Mouse (Mus musculus) kidney, embryonic 14.5 days (tissue): Measurements from ENCODE around the gene 1700123O20Rik. TPM values are rescaled to one million over a fixed set of nuclear protein-coding genes. Genes with fewer than 3 reads are reported as not detected.

Source experiments
- ATAC-seq: fragments of 200-750 bp; cut with Nextera tagmentation; 2 replicates; pipeline ENCODE4 v1.8.0; 2017; ENCODE audit warnings: moderate number of reproducible peaks, mild to moderate bottlenecking, moderate TSS enrichment, moderate library complexity; ENCODE audit not compliant: low FRiP score, low TSS enrichment
- H3K27ac ChIP-seq: fragments of 300-500 bp; sonication (generic); 2 replicates; pipeline ENCODE4 v1.5.1; 2014; ENCODE audit warnings: low read depth, mild to moderate bottlenecking, low read length, moderate library complexity, mixed read lengths
- H3K27me3 ChIP-seq: fragments of 300-500 bp; sonication (generic); 2 replicates; pipeline ENCODE4 v1.6.1; 2014; ENCODE audit warnings: mild to moderate bottlenecking, low read length; ENCODE audit not compliant: control insufficient read depth, insufficient read depth
- H3K36me3 ChIP-seq: fragments of 300-500 bp; sonication (generic); 2 replicates; pipeline ENCODE4 v1.6.1; 2014; ENCODE audit warnings: low read length, mixed read lengths; ENCODE audit not compliant: control insufficient read depth, insufficient read depth
- H3K4me1 ChIP-seq: fragments of 300-500 bp; sonication (generic); 2 replicates; pipeline ENCODE4 v1.6.1; 2014; ENCODE audit warnings: low read length, mixed read lengths; ENCODE audit not compliant: control insufficient read depth, insufficient read depth
- H3K4me2 ChIP-seq: fragments of 300-500 bp; sonication (generic); replicated peaks from 2 replicates; pipeline ENCODE4 v1.6.1; 2014; ENCODE audit warnings: low read depth, mild to moderate bottlenecking, low read length
- H3K4me3 ChIP-seq: fragments of 300-500 bp; sonication (generic); 2 replicates; pipeline ENCODE4 v1.5.1; 2014; ENCODE audit warnings: mild to moderate bottlenecking, low read length
- H3K9ac ChIP-seq: fragments of 300-500 bp; sonication (generic); 2 replicates; pipeline ENCODE4 v1.6.1; 2014; ENCODE audit warnings: low read depth, mild to moderate bottlenecking, low read length, moderate library complexity
- H3K9me3 ChIP-seq: fragments of 300-500 bp; sonication (generic); 2 replicates; pipeline ENCODE4 v1.6.1; 2016; ENCODE audit warnings: low read length; ENCODE audit not compliant: control insufficient read depth
- WGBS: fragments of 180-500 bp; shearing (Covaris S2); extraction: QIAGEN DNeasy Blood & Tissue Kit; methylation state at CpG from one replicate; pipeline ENCODE4 v1.1.7; 2014; 5-methylcytosine and 5-hydroxymethylcytosine counted together
- polyA plus RNA-seq: library from polyadenylated mRNA; unstranded; fragments of >200 nt; fragmentation: Nextera tagmentation; extraction: Ambion mirVana; gene quantifications from 2 replicates; pipeline ENCODE4 v1.2.1, GENCODE M21; 2014

The 1700123O20Rik gene
- polyA plus RNA-seq, 1 experiment from 2014 or later, result 89.8 TPM

DNA sequence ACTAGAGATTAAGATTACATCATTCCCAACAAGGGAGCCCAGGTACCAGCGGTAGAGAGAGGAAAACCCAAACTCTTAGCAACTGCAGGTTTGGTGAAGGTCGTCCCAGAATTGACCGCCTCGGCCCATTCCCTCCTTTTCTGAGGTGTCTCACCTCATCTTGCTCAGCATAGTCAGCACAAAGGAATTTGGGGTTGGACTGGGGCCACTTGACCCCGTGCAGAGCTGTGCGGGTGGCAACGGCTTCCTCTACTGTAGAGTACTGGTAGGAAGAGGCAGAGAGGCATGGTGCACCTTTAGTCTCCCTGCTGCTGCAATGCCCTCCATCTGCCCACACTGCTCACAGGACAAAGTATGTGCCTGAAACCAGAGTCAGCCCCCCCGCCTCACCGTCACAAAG is 41.7 kb upstream of the 1700123O20Rik start:
- Histone ChIP-seq H3K9me3 (no peaks in the 10 kb centered on the region), H3K4me1 (peaks cover 10% of the 10 kb centered on the region; the same call in 1 of the 2 replicates), H3K27me3 (no peaks in the 10 kb centered on the region), H3K9ac (no peak overlapping the region), H3K27ac (no peak overlapping the region), H3K36me3 (peaks cover 72% of the 10 kb centered on the region), H3K4me2 (no peak overlapping the region), H3K4me3 (no peak overlapping the region)
- no peak for ATAC-seq
- WGBS, result 88% methylated on average over 9 of the region's 9 CpGs

DNA sequence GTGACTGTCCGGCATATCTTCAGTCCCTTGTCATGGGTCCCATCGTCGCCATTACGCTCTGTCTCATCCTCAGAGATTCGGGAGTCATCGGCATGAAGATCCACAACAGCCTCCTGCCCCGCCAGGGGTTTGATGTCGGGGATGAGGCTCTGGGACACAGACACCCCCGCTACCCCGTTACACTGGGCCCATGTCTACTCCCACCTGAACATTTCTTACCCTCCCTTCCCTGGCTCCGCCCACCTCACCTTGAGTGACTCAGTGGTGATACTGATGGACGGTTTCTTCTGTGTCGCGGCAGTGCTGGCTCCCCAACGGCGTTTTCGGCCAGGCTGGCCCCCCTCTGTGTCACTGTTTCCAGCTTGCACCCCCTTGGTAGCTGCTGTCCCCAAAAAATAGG is 39.6 kb upstream of the 1700123O20Rik start:
- WGBS, result 92% methylated on average over 17 of the region's 17 CpGs
- Histone ChIP-seq H3K27me3 (no peaks in the 10 kb centered on the region), H3K9ac (no peak overlapping the region), H3K36me3 (peaks cover 92% of the 10 kb centered on the region), H3K27ac (no peak overlapping the region), H3K4me1 (peaks cover 10% of the 10 kb centered on the region; the same call in 1 of the 2 replicates), H3K4me3 (no peak overlapping the region), H3K9me3 (no peaks in the 10 kb centered on the region), H3K4me2 (no peak overlapping the region)
- no peak for ATAC-seq

DNA sequence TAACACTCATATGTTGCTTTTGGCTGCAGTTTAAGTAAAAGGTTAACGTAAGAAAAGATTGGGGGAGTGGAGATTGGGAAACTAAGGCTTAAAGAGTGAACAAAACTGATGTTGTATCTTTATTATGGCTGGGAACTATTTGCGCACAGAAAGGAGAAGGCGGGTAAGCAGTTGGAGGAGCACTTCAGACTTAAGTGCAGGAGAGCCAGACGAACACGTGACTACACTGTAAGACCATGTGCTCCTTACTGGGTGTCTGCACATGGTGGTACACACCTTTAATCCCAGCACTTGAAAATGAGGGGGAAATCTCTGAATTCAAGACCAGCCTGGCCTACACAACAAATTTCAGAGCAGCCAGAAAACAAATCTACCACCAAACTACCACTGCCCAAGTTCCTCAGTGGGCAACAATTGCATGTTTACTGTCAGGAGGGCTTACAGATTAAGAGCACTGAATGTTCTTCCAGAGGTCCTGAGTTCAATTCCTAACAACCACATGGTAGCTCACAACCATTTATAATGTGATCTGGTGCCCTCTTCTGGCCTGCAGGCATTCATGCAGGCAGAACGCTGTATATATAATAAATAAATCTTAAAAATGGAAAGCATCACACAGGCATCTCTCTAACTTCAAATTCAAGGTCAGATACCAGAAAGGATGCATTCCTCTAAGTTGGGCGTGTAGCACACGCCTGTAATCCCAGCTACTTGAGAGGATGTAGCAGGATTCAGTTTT is 38.9 kb upstream of the 1700123O20Rik start:
- Histone ChIP-seq H3K27me3 (no peaks in the 10 kb centered on the region), H3K36me3 (peaks cover 95% of the 10 kb centered on the region), H3K9ac (no peak overlapping the region), H3K4me1 (peaks cover 14% of the 10 kb centered on the region; the same call in 1 of the 2 replicates), H3K27ac (no peak overlapping the region), H3K9me3 (no peaks in the 10 kb centered on the region), H3K4me2 (no peak overlapping the region), H3K4me3 (no peak overlapping the region)
- 92% methylated on average over 8 of the region's 8 CpGs for WGBS
- ATAC-seq, result no peak

DNA sequence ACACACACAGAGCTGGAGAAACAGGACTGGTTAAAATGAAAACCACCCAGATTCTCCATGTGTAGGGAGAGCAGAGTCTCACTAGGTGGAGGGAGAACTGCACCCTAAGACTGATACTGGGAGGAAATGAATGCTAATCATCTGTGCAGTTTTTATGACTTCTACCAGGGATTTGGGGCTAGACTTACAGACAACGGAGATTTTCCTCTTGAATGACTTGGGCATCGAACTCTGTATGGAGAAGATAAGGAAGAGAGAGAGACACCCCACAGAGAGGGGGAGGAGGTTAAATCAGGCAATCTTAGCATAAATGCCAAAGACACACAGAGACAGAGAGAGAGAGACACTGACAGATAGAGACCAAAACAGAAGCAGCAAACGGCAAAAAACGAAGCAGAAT is 38.1 kb upstream of the 1700123O20Rik start:
- Histone ChIP-seq H3K4me2 (no peak overlapping the region), H3K9ac (no peak overlapping the region), H3K27ac (no peak overlapping the region), H3K27me3 (no peaks in the 10 kb centered on the region), H3K9me3 (no peaks in the 10 kb centered on the region), H3K4me1 (peaks cover 18% of the 10 kb centered on the region; the same call in 1 of the 2 replicates), H3K36me3 (peaks cover 86% of the 10 kb centered on the region), H3K4me3 (no peak overlapping the region)
- no peak for ATAC-seq
- 84% methylated on average over 4 of the region's 4 CpGs for WGBS

DNA sequence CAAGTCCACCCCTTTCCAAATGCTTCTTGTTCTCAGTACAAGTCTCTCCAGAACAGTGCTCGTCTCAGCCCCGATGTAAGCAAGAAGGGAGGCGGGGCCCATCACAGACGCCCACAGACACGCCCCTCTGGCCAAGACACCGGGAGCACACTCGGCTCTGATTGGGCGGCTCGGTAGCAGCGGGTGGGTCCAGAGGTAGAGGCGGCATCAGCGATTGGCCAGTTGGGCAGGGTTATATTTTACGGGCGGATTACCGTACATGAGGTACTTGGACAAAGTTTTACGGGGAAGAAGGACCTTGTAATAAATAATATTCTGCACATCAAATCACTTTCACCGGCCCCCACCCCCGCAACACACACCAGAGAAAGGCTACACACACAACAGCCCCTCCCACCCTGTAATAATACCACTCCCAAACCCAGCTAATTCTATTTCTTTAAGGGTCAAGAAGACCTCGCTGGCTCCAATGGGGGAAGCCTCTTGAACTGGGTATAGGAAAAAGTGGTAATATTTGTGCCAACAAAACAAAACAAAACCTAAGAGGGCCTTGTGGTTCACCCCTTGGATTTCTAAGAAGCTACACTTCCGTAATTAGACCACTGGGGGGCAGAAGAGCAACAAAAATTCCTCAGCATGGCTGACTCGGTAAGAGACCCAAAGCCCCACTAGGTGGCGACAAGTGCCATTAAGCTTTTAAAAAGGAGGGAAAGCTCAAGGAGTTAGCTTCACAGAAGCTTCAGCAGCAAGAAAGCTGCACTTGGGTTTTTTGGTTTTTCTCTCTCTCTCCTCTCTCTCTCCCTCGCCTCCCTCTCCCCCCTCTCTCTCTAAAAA is 35.2 kb upstream of the 1700123O20Rik start:
- H3K9ac ChIP-seq, result no peak overlapping the region
- H3K27ac ChIP-seq, result no peak overlapping the region
- no peaks in the 10 kb centered on the region for H3K27me3 ChIP-seq
- no peak overlapping the region for H3K4me2 ChIP-seq
- WGBS, result 69% methylated on average over 23 of the region's 23 CpGs
- H3K36me3 ChIP-seq, result peaks cover 64% of the 10 kb centered on the region
- H3K4me3 ChIP-seq, result no peak overlapping the region
- no peaks in the 10 kb centered on the region for H3K9me3 ChIP-seq
- H3K4me1 ChIP-seq, result peaks cover 24% of the 10 kb centered on the region; the same call in 1 of the 2 replicates
- ATAC-seq, result peak; percentile 30

DNA sequence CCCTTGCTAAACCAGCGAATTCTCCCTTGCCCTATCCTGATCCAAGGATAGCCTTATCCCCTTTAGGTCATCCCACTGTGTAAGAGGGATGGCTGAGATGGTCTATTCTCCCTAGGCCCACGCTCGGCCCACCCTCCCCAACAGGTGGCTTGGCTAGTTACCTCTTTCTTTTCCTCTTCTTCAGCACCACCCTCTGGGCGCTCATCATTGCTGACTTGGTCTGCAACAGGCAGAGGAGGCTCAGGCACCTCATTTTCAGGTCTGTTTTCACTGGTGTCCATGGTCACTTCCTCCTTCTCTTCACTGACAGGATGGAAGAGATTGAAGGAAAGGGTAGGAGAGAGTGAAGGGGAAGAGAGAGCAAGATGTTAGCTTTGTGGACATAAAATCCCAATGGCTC is 34.5 kb upstream of the 1700123O20Rik start:
- H3K27ac ChIP-seq, result 0 out of 2 replicates have a peak overlapping the region, but pooled peaks have one; percentile 4

DNA sequence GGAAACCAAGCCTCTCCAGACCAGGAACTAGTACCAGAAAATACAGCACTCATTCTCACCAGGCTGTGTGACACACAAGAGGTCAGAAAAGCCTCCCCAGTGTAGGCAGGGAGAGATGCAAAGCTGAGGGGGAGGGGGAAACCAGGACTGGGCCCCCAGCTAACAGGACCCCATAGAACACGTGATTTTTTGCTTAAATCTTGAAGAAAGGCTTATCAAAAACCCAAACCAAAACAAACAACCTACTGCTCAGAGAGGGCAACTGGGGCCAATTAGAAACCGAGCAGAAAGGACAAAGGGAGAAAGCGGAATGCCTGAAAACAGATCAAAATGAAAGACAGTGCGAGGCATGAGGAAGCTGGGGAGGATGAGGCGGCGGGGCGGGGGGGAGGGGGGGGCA is 33.2 kb upstream of the 1700123O20Rik start:
- Histone ChIP-seq H3K36me3 (peaks cover 64% of the 10 kb centered on the region), H3K4me1 (peaks cover 24% of the 10 kb centered on the region; the same call in 1 of the 2 replicates), H3K4me3 (peak overlapping the region; percentile 84), H3K9ac (peak overlapping the region; percentile 85), H3K27ac (peak overlapping the region; percentile 83), H3K4me2 (peak overlapping the region; percentile 79), H3K27me3 (no peaks in the 10 kb centered on the region), H3K9me3 (no peaks in the 10 kb centered on the region)
- WGBS, result 0% methylated on average over 7 of the region's 7 CpGs
- 0 out of 2 replicates have a peak, but pooled peaks have one; percentile 17 for ATAC-seq

More for the DNA sequence above, 34.5 kb upstream of the 1700123O20Rik start:
- peak overlapping the region; percentile 25; the same call in 1 of the 2 replicates for H3K9ac ChIP-seq
- no peaks in the 10 kb centered on the region for H3K27me3 ChIP-seq
- peak overlapping the region; percentile 3; the same call in 1 of the 2 replicates for H3K4me3 ChIP-seq
- peaks cover 24% of the 10 kb centered on the region; the same call in 1 of the 2 replicates for H3K4me1 ChIP-seq
- H3K36me3 ChIP-seq, result peaks cover 64% of the 10 kb centered on the region
- ATAC-seq, result no peak
- 77% methylated on average over 4 of the region's 4 CpGs for WGBS
- no peak overlapping the region for H3K4me2 ChIP-seq
- no peaks in the 10 kb centered on the region for H3K9me3 ChIP-seq

DNA sequence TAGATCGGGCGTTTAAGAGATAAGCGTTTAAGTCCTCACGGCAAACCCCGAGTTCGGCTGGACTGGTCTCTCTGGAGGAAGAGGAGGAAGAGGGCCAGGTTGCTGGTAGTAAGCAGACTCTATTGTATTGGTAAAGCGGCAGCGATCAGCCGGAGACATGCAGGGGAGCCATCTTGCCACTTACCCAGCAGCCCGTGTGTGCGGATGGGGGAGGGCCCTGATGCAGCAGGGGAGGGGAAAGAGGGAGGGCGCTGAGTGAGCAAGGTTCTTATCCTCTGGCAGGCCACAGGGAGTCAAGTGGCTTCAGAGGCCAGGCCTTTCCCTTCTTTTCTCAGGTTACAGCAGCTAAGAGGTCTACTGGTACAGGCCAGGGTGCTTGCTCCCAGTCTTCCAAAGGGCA is 32.5 kb upstream of the 1700123O20Rik start:
- Histone ChIP-seq H3K4me2 (peak overlapping the region; percentile 79), H3K9me3 (no peaks in the 10 kb centered on the region), H3K9ac (peak overlapping the region; percentile 85), H3K4me3 (peak overlapping the region; percentile 84), H3K27ac (peak overlapping the region; percentile 83), H3K27me3 (no peaks in the 10 kb centered on the region), H3K36me3 (peaks cover 64% of the 10 kb centered on the region), H3K4me1 (peaks cover 24% of the 10 kb centered on the region; the same call in 1 of the 2 replicates)
- ATAC-seq, result peak; percentile 91
- WGBS, result 1% methylated on average over 12 of the region's 12 CpGs
